Mouse (Mus musculus) thymus, postnatal 4 days (tissue): ENCODE results near the gene Zbtb48.
A peak's percentile ranks its signal among the peaks of the same experiment; 100 is the strongest.
"Not testable (repeated sequence)": the region's sequence is repeated elsewhere in the genome, so short reads cannot be mapped to it uniquely, and the experiment has no call there.

Experiments used
- DNase-seq: peaks from one replicate; pipeline ENCODE4 v3.0.0; 2021

Gene Zbtb48

DNA sequence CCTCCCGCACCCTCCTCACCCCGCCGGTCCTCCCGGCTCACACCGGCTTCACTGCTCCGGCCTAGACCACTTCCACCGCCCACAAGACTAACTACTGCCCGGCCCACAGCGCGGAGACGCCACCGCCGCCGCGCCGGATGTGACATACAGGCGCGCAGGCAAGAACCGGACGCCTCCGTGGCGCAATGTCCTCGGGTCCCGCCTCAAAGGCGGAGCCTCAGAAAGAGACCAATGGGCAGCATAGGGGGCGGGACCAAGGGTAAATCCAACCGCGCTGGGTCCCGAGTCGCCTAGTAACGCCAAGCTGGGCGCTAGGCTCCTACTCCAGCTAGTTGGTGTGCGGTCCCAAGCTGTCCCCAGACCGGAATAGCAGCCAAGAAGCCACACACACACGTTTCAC lies at the start of gene Zbtb48:
Gene Zbtb48 (minus strand): TSS at position 148 of the 400 bp plus-strand sequence.
- peak; percentile 95 for DNase-seq

DNA sequence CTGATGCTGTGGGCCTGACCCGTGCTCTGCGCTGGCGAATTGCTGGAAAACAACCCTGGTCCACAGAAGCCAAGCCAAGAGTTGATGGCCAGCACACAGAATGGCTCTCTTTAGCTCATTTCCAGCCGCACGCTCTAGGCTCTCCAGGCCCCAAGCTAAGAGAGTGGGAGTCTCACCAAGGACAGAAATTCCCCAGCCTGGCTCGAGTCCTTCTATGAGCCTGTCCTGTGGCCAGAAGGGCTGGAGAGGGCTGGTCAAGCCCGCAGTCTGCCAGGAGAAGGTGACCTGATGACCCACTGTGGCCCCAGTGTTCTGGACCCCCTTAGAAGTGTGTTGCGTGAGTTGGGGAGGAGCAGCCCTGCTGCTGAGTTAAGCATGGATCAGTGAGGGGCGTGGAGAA lies 49.7 kb upstream of the Zbtb48 start:
- no peak for DNase-seq

DNA sequence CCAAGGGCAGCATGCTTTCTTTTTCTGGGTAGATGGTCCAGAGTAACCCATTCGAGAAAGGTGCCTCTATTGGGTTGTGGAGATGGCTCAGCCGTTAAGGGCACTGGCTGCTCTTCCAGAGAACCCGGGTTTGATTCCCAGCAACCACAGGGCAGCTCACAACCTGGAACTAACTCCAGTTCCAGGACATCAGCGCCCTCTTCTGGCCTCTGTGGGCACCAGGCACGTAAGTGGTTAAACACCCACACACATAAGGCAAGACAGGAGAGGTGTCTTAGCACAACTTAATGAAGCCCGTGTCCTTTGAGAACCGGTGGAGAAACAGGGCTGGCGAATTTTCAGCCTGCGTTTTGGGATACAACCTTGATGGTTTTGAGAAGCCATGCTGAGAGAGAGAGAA lies 47.1 kb upstream of the Zbtb48 start:
- DNase-seq = no peak

DNA sequence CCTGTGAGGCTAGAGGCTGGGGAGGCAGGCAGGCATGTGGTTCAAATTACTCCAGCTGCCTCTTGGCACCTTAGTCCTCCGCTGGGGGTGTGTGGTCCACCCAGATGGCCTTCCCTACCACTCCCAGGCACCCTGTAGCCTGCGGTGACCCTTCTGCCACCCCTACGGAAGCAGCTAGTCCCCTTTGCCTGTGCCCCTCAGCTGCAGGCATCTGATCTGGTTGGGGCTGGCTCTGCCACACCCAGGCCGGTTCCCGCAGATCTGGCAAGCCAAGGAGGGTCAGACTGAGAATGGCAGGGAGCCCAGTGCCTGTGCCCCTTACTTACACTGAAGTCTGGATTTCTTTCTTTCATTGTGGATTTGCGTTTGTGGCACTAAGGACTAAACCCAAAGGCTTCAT lies 46.2 kb upstream of the Zbtb48 start:
- DNase-seq = no peak

DNA sequence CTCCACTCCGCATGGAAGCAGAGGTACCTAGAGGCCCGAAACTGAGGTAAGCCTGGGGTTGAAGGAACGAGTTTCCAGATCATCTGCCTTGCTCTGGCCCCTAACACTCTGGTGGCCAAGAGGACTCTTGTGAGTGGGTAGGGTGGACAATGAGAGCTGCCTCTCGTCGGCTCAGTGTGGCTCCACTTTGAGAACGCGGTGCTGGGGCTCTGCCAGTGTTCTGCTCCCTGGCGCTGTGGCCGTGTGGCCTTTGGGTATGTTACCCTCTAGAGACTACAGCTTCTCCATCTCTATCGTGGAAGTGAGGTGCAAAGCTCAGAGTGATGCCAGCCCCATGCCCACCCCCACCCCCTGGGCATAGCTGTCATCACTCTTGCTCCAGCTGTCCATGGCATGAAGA lies 45.2 kb upstream of the Zbtb48 start:
- no peak for DNase-seq

DNA sequence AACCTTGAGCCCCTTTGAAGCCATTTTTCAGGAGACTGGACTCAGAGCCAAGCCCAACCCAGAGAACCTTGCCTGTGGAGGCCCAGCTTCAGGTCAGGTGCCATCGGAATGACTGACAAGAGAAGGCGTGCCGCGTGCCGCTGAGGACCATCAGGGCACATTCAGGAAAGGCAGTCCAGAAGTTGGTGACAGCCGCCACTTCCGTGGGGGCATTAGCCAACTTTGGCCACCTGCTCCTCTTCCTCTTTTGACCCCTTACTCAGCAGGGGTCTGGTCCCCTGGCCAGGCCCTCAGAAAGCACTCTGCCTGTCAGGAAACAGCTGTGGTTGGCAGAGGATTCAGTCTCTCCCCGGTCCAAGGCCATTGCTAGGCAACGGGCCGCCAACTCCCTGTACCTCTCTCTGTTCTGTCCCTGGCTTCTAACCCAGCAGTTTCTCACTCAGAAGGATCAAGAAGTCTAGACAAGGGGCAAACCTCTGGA lies 44.7 kb upstream of the Zbtb48 start, which contains the start of gene Plekhg5:
Gene Plekhg5 (plus strand): TSS at position 378 of the 481 bp plus-strand sequence.
- DNase-seq = no peak

DNA sequence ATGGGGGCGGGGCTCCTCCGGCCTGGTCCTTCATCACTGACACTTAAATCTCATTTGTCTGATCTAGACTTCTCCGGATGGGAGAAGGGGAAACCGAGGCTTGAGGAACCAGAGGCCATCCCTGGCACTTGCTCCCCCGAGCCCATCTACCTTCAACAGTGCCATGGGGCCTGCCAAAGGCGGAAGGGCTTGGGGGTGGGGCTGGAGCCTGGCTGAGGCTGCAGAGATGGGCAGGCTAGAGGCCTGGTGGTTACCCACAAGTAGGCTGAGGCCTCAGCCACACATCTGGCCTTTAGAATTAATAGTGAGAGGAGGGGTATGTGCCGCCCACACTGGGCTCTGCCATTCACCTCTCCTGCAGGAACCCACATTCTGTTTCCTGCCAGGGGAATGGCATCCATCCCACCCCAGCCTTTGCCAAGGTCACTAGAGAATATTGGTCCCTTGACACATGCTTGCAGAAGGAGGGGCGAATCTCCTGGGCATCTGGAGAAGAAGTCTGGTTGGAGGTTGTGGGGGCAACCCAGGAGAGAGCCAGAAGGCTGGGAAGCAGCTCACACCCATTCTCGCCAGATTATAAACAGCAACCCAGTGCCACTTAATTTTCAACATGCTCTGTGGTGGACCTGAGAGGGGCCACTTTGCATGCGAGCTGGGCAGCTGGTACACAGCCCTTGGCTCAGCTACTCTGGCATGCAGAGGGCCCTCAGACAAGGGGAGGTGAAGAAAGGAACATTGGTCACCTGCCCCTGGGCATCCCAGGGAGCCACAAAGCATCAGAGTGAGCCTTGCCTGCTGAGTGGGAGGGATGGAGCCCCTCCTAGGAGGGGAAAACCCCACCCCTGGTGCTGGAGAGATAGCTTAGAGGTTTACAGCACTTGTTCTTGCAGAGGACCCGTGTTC lies 43.3 kb upstream of the Zbtb48 start:
- DNase-seq = no peak

DNA sequence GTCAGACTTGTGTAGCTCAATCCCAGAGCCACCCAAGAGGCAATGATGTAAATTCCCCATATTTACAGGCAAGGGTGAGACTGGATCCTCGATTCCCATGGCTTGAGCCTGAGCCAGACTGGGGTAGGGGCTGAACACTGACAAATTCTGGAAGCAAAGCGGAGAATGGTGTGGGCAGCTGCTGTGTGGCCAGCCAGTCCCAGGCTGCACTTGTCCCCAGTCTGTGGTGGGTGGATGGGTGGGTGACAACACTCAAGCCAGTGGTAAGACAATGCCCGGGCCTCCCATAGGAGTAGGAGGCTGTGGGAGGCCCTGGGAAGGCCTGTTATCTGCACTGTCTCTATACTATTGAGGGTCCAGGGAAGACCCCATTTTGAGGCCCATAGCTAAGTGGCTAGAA lies 41.8 kb upstream of the Zbtb48 start:
- no peak for DNase-seq

DNA sequence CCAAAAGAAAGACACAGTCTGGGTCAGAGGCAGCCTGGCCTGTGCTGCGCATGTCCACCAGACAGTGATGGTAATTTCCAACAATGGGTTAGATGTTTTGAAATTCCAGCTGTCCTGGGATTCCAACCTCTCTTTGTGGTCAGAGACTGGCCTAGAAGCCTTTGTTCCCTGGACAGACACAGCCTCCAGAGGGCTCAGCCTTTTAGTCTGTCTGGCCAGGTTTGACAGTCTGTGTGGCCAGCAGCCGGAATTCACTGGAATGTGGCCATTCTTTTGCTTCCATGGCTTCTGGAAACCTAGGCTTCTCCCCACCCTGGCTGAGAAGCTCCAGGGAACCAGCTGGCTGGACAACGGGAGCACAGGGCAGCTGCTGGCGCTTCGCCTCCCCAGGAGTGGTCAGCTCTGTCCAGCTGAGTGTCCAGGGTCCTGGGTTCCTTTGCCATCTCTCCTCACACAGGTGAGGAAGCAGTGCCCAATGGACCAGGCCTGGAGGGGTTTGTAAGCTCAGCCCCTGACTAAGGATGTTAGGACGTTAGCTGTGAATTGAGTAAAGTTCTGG lies 40.8 kb upstream of the Zbtb48 start:
- DNase-seq = no peak

DNA sequence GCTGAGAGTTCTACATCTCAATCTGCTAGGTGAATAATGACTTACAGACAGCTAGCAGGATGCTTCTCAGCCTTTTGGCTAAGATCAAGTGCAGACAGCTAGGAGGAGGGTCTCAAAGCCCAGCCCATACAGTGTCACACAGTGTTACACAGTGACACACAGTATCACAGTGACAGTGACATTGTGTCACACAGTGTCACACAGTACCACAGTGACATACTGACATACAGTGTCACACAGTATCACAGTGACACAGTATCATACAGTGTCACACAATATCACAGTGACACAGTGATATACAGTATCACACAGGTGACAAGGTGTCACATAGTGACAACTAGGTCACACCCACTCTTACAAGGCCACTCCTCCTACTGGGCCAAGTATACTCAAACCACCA lies 39.8 kb upstream of the Zbtb48 start:
- no peak for DNase-seq

DNA sequence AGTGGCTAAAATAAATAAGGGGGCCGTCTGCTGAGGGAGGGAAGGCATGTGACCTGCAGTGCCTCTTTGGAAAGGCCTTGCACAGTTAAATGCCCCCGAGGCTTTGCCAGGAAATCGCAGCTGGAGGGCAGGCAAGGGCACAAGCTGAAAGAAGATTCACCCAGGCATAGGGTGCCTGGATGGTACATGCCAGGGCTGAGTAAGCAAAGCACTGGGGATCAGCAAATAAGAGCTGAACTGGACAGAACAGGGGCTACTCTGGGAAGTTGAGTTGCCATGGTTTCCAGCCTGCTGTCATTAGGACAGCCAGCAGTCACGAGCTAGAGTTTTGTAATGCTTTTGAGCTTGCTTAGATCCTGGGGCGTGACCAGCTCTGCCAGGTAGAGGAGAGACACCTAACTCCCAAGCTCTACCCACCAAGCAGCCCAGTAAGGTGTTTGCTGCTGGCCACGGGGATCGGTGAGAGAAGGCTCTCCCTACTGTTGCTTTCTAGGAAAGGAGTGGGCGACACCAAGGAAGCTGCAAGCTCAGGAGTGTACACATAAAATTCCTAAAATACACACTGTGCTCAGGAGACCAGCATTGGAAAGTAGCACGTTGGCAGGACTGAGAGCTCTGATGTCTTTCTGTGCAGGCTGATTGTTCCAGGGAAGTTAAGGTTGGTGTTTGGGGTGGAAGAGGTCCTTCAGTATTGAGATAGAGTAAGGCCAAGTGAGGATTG lies 35.1 kb upstream of the Zbtb48 start:
- no peak for DNase-seq

DNA sequence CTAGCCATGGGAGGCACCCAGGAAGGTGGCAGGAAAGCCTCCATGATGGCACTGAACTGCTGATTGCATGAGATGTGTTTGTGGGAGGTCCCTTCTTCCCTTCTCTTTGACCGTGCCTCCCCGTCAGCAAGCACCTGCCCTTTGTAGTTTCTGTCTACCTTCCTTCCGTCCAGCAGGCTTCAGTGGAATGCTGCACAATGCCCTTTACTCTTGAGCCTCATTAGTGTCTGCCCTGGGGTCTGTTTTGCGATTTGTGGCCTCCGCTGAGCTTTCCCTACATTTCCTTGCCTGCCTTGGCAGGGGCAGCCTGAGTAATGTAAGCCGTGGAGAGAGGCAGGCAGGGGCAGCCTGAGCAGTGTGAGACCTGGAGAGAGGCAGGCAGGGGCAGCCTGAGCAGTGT lies 17.1 kb upstream of the Zbtb48 start:
- no peak for DNase-seq

DNA sequence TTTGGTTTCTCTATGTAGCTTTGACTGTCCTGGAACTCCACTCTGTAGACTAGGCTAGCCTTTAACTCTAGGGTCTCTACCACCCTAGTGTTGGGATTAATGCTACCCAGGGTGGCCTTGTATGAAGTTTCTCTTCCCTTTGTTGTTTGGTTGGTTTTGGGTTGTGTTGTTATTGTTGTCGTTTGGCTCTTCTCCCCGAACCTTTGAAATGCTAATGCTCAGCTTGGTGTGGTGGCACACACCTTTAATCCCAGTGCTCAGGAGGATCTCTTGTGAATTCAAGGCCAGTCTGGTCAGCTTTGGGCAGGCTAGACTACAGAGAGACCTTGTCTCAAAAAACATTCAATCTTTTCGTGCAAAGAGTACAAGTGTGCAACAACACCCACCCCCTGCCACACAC lies 15.7 kb upstream of the Zbtb48 start:
- DNase-seq = no peak

DNA sequence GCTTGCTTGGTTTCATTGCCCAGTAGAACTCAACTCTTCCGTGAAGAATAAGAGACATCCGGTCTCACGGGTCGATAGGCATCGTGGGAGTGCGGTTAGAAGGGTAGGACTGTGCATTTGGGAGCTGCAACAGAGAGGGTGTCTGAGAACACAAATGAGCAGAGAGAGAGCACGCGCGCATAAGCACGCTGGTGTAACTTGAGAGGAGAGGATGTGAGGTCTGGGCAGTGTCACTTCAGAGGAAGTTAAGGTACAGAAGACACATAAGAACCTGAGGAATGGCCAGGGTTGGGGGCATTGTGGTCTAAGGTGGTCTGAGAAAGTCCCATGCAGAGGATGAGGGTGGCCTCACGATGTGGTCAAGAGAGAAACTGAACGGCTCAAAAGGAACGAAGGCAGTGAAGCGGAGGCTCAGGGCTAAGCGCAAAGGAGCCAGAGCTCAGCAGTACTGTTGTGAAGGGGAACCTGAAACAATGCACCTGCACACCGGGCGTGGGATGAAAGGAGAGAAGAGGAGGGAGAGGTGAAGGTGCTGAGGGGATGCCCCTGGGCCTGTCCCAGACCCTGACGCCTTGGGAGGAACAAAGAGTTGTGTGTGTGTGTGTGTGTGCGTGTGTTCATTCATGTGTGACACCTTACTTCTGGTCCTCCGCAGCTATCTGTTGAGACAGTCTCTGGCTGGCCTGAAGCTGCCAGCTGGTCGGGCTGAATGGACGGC lies 14.6 kb upstream of the Zbtb48 start:
- DNase-seq = no peak

DNA sequence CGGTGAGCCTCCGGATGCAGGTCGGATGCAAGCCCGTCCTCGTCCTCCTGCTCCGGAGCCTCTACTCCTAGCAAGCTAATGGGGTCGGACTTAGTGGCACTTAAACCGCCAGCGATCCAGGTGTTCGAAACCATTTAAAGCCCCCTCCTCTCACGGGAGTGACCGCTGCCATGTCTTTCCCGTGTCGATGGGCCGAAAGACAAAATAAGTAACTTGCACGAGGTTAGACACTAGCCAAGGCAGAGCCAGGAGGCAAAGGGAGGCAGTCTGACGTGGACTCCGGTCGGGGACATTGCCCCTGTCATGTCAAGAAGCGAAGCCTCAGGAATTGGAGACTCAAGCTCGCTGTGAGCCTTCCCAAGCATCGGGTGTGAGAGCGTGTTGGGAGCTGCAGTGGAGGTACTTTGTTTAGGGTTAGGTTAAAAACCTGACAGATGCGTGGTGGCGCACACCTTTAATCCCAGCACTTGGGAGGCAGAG lies 12.4 kb upstream of the Zbtb48 start:
- no peak for DNase-seq

DNA sequence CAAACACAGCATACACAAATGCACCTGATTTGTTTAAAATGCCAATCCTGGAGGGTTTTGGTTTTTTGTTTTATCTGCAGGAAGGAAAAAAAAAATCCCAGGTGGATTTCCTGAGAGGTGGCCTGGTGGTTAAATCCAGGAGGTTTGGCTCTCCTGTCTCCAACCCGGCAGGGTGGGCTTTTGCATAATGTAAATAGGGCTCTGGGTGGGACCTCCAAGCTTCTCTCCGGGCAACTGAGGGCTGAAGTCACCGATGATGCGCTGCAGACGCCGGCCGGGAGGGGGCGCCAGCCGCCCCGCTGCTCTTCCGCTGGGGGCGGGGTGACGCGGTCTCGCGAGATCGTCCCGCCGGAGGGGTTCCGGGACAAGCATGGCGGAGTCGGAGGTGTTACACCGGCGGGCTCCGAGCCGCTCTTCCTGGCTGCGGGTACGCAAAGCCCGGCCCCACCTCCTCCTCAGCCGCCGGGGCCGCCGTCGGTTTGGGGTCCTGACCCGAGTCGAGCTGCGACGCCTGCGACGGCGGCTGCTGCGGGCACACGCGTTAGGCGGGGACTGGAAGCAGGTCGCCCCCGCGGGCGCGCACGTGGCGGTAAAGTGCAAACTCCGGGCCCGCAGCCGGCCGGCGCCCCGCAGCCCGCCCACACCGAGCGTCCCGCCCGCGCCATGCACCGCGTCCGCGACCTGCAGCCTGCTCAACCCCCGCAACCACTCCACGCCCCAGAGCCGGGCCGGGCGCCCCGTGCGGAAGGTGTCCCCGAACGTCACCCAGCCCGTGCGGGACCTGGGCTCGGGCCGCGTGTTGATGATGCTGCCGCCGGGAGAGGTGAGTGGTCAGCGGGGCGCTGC lies 11.7 kb upstream of the Zbtb48 start, which contains the start of gene Nol9:
Gene Nol9 (plus strand): TSS at position 337 of the 846 bp plus-strand sequence.
- peak; percentile 98 for DNase-seq

DNA sequence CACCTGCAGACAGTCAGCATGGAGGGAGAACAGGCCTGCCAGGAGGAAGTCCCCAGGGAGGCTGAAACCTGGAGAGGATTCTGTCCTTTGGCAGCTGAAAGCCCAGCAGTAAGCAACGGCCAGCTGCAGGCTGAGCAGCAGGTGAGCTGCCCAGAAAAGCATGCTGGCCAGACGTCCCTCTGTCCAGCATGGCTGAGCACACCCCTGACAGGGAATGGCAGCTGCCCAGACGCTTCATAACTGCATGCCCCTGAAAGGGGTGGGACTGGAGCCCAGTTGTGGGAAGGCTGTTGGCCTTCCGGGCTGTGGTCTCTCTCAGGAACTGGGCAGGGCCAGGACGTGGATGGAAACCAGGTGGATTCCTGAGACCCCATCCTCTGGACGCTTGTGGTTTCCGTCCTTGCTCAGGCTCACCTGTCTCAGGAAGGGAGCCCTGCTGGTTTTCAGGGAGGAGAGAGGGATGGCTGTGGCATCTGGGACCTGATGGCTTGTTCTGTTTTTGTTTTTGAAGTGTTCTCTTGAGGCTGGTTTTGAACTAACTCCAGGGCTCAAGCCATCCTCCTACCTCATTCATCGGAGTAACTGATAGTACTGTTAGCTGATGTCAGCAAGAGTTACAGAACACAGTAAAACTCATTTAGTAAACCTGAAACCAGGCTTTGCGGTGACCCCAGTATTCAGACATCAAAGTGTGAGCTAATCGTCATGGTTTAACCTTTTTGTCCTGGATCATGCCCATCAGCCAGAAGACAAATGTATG lies 10.9 kb upstream of the Zbtb48 start, which contains the start of gene Tas1r1:
Gene Tas1r1 (minus strand): TSS at position 344 of the 760 bp plus-strand sequence.
- DNase-seq = no peak

DNA sequence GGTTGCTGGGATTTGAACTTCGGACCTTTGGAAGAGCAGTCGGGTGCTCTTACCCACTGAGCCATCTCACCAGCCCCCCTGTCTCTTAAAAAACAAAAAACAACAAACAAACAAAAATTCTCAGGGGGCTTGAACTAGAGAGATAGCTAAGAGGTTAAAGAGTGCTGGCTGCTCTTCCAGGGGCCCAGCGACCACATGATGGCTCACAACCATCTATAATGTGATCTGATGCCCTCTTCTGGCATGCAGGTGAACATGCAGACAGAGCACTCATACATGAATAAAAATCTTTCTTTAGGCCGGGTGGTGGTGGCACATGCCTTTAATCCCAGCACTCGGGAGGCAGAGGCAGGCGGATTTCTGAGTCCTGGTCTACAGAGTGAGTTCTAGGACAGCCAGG lies 9.0 kb upstream of the Zbtb48 start:
- DNase-seq = not testable (repeated sequence)

DNA sequence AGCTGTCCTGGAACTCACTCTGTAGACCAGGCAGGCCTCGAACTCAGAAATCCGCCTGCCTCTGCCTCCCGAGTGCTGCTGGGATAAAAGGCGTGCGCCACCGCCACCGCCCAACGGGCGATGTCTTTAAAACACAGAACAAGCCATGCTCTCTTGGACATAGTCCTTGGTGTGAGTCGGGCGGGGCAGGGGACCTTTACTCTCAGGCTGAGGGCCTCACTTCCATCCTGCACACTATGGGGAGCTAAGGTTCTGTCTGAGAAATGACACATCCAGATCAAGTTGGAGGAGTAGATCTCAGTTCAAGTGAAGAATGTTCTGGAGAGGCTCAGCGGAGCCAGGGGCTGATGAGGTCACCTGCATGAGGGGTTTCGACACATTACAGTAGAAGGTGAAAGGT lies 5.5 kb upstream of the Zbtb48 start:
- no peak for DNase-seq

DNA sequence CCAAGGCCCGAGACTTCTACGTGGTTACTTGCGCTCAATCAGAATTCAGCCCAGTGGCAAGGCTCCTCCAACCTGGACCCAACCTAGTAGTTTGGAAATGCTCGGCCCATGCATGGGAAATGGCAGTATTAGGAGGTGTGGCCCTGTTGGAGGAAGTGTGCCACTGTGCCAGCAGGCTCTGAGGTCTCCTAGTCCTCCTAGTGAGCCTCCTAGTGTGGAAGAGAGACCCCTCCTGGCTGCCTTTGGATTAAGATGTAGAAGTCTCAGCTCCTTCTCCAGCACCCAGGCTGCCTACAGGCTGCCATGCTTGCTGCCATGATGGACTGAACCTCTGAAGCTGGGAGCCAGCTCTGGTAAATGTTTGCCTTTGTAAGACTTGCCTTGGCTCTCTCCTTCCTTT lies 2.5 kb upstream of the Zbtb48 start:
- no peak for DNase-seq

DNA sequence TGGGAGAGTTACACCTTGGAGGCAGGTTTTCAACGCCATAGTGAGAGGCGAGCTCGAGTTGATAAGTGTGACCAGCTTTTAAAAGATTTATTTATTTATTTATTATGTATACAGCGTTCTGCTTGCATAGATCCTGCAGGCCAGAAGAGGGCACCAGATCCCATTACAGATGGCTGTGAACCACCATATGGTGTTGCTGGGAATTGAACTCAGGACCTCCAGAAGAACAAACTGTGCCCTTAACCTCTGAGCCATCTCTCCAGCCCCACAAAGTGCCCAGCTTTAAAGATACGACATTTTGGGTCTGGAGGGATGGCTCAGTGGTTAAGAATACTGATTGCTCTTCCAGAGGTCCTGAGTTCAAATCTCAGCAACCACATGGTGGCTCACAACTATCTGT lies 1.6 kb upstream of the Zbtb48 start:
- peak; percentile 60 for DNase-seq
